Mouse (Mus musculus): Measurements from ENCODE around the gene Ralgps1.

The Ralgps1 gene

GRCm38 (mm10) chr2:33348260-33348659 lies 23.0 kb downstream of the Ralgps1 start:
- TF ChIP-seq GATA4 (IDR thresholded peaks at IDR 0.05; ENCODE audit: insufficient replicate concordance, low read length): no peak

- no peak for TF ChIP-seq GATA4 (IDR thresholded peaks at IDR 0.05; ENCODE audit: insufficient replicate concordance, low read length)
These were observed 23.7 kb downstream of the Ralgps1 start for GRCm38 (mm10) chr2:33347607-33348006.

- no peak for TF ChIP-seq GATA4 (IDR thresholded peaks at IDR 0.05; ENCODE audit: insufficient replicate concordance, low read length)
These were observed 24.5 kb downstream of the Ralgps1 start for GRCm38 (mm10) chr2:33346749-33347148.

- no peak for TF ChIP-seq GATA4 (IDR thresholded peaks at IDR 0.05; ENCODE audit: insufficient replicate concordance, low read length)
These were observed 25.3 kb downstream of the Ralgps1 start for GRCm38 (mm10) chr2:33345956-33346355.

- no peak for TF ChIP-seq GATA4 (IDR thresholded peaks at IDR 0.05; ENCODE audit: insufficient replicate concordance, low read length)
These were observed 25.8 kb downstream of the Ralgps1 start for GRCm38 (mm10) chr2:33345475-33345874.

GRCm38 (mm10) chr2:33343413-33343812 lies 27.9 kb downstream of the Ralgps1 start:
- TF ChIP-seq GATA4 (IDR thresholded peaks at IDR 0.05; ENCODE audit: insufficient replicate concordance, low read length): no peak

- no peak for TF ChIP-seq GATA4 (IDR thresholded peaks at IDR 0.05; ENCODE audit: insufficient replicate concordance, low read length)
These were observed 29.1 kb downstream of the Ralgps1 start for GRCm38 (mm10) chr2:33342148-33342547.

GRCm38 (mm10) chr2:33335789-33336188 lies 35.5 kb downstream of the Ralgps1 start:
- no peak for TF ChIP-seq GATA4 (IDR thresholded peaks at IDR 0.05; ENCODE audit: insufficient replicate concordance, low read length)

- no peak for TF ChIP-seq GATA4 (IDR thresholded peaks at IDR 0.05; ENCODE audit: insufficient replicate concordance, low read length)
These were observed 41.7 kb downstream of the Ralgps1 start for GRCm38 (mm10) chr2:33329622-33330021.

- TF ChIP-seq GATA4 (IDR thresholded peaks at IDR 0.05; ENCODE audit: insufficient replicate concordance, low read length): no peak
These were observed 42.3 kb downstream of the Ralgps1 start for GRCm38 (mm10) chr2:33328941-33329340.

- no peak for TF ChIP-seq GATA4 (IDR thresholded peaks at IDR 0.05; ENCODE audit: insufficient replicate concordance, low read length)
These were observed 45.9 kb downstream of the Ralgps1 start for GRCm38 (mm10) chr2:33325359-33325758.

GRCm38 (mm10) chr2:33323799-33324595 lies 47.3 kb downstream of the Ralgps1 start:
- TF ChIP-seq GATA4 (IDR thresholded peaks at IDR 0.05; ENCODE audit: insufficient replicate concordance, low read length): no peak

- no peak for TF ChIP-seq GATA4 (IDR thresholded peaks at IDR 0.05; ENCODE audit: insufficient replicate concordance, low read length)
These were observed 49.6 kb downstream of the Ralgps1 start for GRCm38 (mm10) chr2:33321641-33322040.

GRCm38 (mm10) chr2:33321031-33321430 lies 50.3 kb downstream of the Ralgps1 start:
- no peak for TF ChIP-seq GATA4 (IDR thresholded peaks at IDR 0.05; ENCODE audit: insufficient replicate concordance, low read length)

GRCm38 (mm10) chr2:33320568-33320967 lies 50.7 kb downstream of the Ralgps1 start:
- TF ChIP-seq GATA4 (IDR thresholded peaks at IDR 0.05; ENCODE audit: insufficient replicate concordance, low read length): no peak

- TF ChIP-seq GATA4 (IDR thresholded peaks at IDR 0.05; ENCODE audit: insufficient replicate concordance, low read length): no peak
These were observed 51.4 kb downstream of the Ralgps1 start for GRCm38 (mm10) chr2:33319934-33320333.

- no peak for TF ChIP-seq GATA4 (IDR thresholded peaks at IDR 0.05; ENCODE audit: insufficient replicate concordance, low read length)
These were observed 51.8 kb downstream of the Ralgps1 start for GRCm38 (mm10) chr2:33319455-33319854.
